Mouse (Mus musculus): ENCODE measurements around the gene Defb30. TPM values are rescaled to one million over a fixed set of nuclear protein-coding genes. Genes with fewer than 3 reads are reported as not detected.

Defb30 gene
- total and polyA plus RNA-seq, 3 experiments: not detected

DNA sequence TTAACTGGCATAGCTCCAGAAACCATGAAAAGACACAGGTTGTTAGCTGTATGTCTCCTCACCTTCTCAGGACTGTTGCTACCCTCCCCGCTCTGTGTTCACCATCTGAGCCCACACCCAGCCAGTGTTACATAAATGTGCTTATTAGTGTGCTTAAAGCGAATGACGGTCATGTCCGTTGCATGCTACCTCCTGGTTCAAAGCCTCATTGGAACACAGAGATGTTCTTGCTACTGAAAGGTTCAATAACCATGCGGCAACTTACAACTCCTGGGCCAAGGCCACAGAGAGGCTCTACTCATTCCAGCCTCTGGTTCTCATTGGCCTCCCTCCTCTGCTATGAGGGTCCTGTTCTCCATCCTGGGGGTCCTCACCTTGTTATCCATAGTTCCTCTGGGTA, 38.3 kb downstream of the Defb30 start, which contains the start of gene Defb43:
Gene Defb43 (plus strand): TSS at position 301 of the 400 bp plus-strand sequence.
- H3K4me1 ChIP-seq (ENCODE audit: insufficient read depth, low read depth, low read length): no peaks in the 10 kb centered on the region
- H3K9me3 ChIP-seq (replicated peaks): no peaks in the 10 kb centered on the region
- H3K36me3 ChIP-seq (replicated peaks): no peaks in the 10 kb centered on the region
- no peak within 1 kb of the TSS for H3K4me3 ChIP-seq (ENCODE audit: low read depth, low read length)
- TF ChIP-seq CTCF (IDR thresholded peaks at IDR 0.05; ENCODE audit: low read depth, low read length) (no peak), GATA1 (IDR thresholded peaks at IDR 0.05; ENCODE audit: borderline replicate concordance, low read length) (no peak), TAL1 (conservative IDR thresholded peaks at IDR 0.05; ENCODE audit: low read depth, low read length) (no peak)
- DNase-seq (ENCODE audit: low spot score) (no peak), ATAC-seq (ENCODE audit: extremely low read depth, insufficient number of reproducible peaks, low FRiP score, poor library complexity, severe bottlenecking) (no peak)
- H3K27me3 ChIP-seq (ENCODE audit: insufficient read depth, low read length): peaks cover 3% of the 10 kb centered on the region; the same call in 1 of the 2 replicates

DNA sequence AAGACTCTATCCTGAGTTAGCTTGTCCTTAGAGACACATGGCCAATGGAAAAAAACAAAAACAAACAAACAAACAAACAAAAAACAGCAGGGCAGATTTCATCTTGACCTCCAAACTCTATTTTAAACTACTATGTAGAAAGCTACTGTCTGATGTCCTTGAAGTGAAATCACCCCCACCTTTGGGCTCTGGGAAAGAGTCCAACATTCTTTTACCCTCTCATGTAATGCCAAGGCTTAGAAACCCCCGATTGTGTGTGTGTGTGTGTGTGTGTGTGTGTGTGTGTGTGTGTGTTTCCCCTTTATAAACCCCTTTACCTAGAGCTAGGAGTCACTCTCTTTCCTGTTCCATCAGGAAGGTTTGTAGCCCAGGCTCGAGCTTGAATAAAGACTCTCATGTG, 47.2 kb downstream of the Defb30 start:
- Histone ChIP-seq H3K36me3 (replicated peaks) (no peaks in the 10 kb centered on the region), H3K4me3 (ENCODE audit: low read depth, low read length) (no peak overlapping the region), H3K4me1 (ENCODE audit: insufficient read depth, low read depth, low read length) (no peaks in the 10 kb centered on the region), H3K27me3 (ENCODE audit: insufficient read depth, low read length) (peaks cover 3% of the 10 kb centered on the region; the same call in 1 of the 2 replicates), H3K9me3 (replicated peaks) (no peaks in the 10 kb centered on the region)
- DNase-seq (ENCODE audit: low spot score) (no peak), ATAC-seq (ENCODE audit: extremely low read depth, insufficient number of reproducible peaks, low FRiP score, poor library complexity, severe bottlenecking) (no peak)
- TF ChIP-seq GATA1 (IDR thresholded peaks at IDR 0.05; ENCODE audit: borderline replicate concordance, low read length) (no peak), TAL1 (conservative IDR thresholded peaks at IDR 0.05; ENCODE audit: low read depth, low read length) (no peak), POLR2AphosphoS5 (IDR thresholded peaks at IDR 0.05; ENCODE audit: insufficient replicate concordance, low read depth, low read length) (no peak)

DNA sequence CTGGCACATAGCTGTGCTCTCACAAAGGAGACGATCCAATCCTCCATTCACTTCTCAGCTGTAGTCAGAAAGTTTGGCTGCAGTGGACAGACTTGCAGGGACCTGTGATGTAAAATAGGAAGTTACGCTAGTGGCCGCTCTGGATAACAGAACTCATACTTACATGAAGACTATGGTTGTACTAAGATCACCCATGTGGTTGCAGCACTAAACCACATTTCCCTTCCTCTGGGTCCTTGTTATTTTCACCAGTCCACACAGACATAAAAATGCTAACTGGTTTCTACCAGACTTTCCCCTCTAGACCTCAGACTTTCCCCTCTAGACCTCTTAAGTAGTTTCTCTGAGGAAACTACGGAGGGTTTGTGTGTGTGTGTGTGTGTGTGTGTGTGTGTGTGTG, 50.8 kb downstream of the Defb30 start:
- Histone ChIP-seq H3K4me1 (ENCODE audit: insufficient read depth, low read depth, low read length) (no peaks in the 10 kb centered on the region), H3K27me3 (ENCODE audit: insufficient read depth, low read length) (0 out of 2 replicates have a peak, but pooled peaks cover 3% of the 10 kb centered on the region), H3K9me3 (replicated peaks) (no peaks in the 10 kb centered on the region), H3K36me3 (replicated peaks) (no peaks in the 10 kb centered on the region), H3K4me3 (ENCODE audit: low read depth, low read length) (no peak overlapping the region)
- DNase-seq (ENCODE audit: low spot score) (no peak), ATAC-seq (ENCODE audit: extremely low read depth, insufficient number of reproducible peaks, low FRiP score, poor library complexity, severe bottlenecking) (no peak)
- no peak for TF ChIP-seq GATA2 (IDR thresholded peaks at IDR 0.05; ENCODE audit: borderline replicate concordance, low read depth, low read length)
- TF ChIP-seq TAL1 (conservative IDR thresholded peaks at IDR 0.05; ENCODE audit: low read depth, low read length): no peak
- no peak for TF ChIP-seq GATA1 (IDR thresholded peaks at IDR 0.05; ENCODE audit: borderline replicate concordance, low read length)
- TF ChIP-seq CTCF (IDR thresholded peaks at IDR 0.05; ENCODE audit: low read depth, low read length): no peak
- no peak for TF ChIP-seq POLR2AphosphoS5 (IDR thresholded peaks at IDR 0.05; ENCODE audit: insufficient replicate concordance, low read depth, low read length)

DNA sequence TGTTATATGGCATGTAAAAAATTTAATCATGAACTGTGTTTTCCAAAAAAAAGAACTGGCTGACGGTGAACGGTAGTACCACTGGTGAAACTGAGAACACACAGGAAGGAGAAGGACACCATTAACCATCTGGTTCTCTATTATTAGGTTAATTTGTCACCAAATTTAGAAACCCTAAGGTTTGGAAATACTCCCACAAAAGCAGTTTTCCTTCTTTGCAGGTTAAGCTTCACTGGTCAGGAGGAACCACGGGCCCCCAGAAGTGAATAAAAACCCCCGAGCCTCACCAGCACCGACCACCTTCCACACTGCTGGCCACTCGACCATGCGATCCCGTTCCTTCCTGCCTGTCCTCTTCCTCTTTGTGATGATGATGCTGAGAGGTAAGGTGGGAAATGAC, 52.0 kb downstream of the Defb30 start, which contains the start of gene Defb47:
Gene Defb47 (plus strand): TSS at position 301 of the 400 bp plus-strand sequence.
- no peak for ATAC-seq (ENCODE audit: extremely low read depth, insufficient number of reproducible peaks, low FRiP score, poor library complexity, severe bottlenecking)
- no peak for DNase-seq (ENCODE audit: low spot score)

DNA sequence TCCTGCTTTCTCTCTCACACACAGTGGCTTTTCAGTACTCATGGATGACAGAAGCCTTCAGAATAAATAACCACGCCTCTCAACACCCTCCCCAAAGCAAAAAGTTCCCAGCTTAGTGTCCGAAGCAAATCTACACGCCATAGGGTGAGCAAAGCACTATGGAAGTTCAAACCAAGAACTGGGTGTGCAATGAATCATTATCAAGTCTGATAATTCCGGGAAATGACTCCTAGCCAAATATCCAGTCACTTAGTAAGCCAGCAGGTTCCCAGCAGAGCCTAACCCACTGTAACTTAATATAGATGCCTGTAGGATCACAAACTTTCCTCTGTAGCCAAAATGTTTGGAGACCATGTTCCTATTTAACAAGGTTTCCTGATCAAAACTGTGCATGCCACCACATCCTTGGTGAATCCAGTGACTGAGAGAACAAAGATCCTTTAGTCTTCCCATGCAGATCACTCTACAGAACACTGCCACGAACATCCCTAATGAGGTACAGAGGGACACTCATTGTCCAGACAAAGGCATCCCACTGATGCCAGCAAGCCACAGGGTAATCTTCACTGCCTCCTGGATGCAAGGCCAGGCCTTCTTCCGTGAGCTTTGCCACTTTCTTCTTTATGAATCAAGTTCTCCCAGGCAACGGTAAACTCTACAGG, 57.8 kb downstream of the Defb30 start:
- no peak for DNase-seq (ENCODE audit: low spot score)
- Histone ChIP-seq H3K36me3 (replicated peaks) (no peaks in the 10 kb centered on the region), H3K4me1 (ENCODE audit: insufficient read depth, low read depth, low read length) (no peaks in the 10 kb centered on the region), H3K4me3 (ENCODE audit: low read depth, low read length) (no peak overlapping the region), H3K9me3 (replicated peaks) (no peaks in the 10 kb centered on the region), H3K27me3 (ENCODE audit: insufficient read depth, low read length) (no peaks in the 10 kb centered on the region; the same call in 1 of the 2 replicates)
- TF ChIP-seq CTCF (IDR thresholded peaks at IDR 0.05; ENCODE audit: low read depth, low read length) (no peak), GATA2 (IDR thresholded peaks at IDR 0.05; ENCODE audit: borderline replicate concordance, low read depth, low read length) (no peak), POLR2AphosphoS5 (IDR thresholded peaks at IDR 0.05; ENCODE audit: insufficient replicate concordance, low read depth, low read length) (no peak), TAL1 (conservative IDR thresholded peaks at IDR 0.05; ENCODE audit: low read depth, low read length) (no peak), GATA1 (IDR thresholded peaks at IDR 0.05; ENCODE audit: borderline replicate concordance, low read length) (no peak)
- ATAC-seq (ENCODE audit: extremely low read depth, insufficient number of reproducible peaks, low FRiP score, poor library complexity, severe bottlenecking): no peak

More for the DNA sequence above, 52.0 kb downstream of the Defb30 start, which contains the start of gene Defb47:
- H3K4me3 ChIP-seq (ENCODE audit: low read depth, low read length): no peak within 1 kb of the TSS
- H3K27me3 ChIP-seq (ENCODE audit: insufficient read depth, low read length): 0 out of 2 replicates have a peak, but pooled peaks cover 3% of the 10 kb centered on the region
- TF ChIP-seq GATA1 (IDR thresholded peaks at IDR 0.05; ENCODE audit: borderline replicate concordance, low read length) (no peak), CTCF (IDR thresholded peaks at IDR 0.05; ENCODE audit: low read depth, low read length) (no peak), TAL1 (conservative IDR thresholded peaks at IDR 0.05; ENCODE audit: low read depth, low read length) (no peak), GATA2 (IDR thresholded peaks at IDR 0.05; ENCODE audit: borderline replicate concordance, low read depth, low read length) (no peak), POLR2AphosphoS5 (IDR thresholded peaks at IDR 0.05; ENCODE audit: insufficient replicate concordance, low read depth, low read length) (no peak)
- H3K4me1 ChIP-seq (ENCODE audit: insufficient read depth, low read depth, low read length): no peaks in the 10 kb centered on the region
- no peaks in the 10 kb centered on the region for H3K36me3 ChIP-seq (replicated peaks)
- no peaks in the 10 kb centered on the region for H3K9me3 ChIP-seq (replicated peaks)

DNA sequence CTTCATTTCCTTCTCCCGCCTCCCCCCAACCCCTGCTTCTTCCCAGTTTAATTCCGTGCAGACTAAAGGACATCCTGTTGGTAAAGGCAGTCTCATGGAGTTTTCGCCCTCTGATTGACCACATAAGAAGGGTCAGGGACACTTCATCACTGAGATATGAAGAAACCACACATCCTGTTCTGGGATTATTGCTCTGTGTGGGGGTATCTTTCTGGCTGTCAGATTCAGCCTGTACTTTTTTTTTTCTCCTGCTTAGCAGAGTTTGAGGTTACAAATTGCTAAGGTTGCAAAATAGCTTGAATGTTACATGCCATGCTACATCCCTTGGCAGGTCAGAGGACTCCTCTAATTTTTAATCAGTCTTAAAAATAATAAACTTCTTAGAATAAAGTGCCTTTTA, 58.5 kb downstream of the Defb30 start:
- no peak for ATAC-seq (ENCODE audit: extremely low read depth, insufficient number of reproducible peaks, low FRiP score, poor library complexity, severe bottlenecking)
- no peaks in the 10 kb centered on the region for H3K9me3 ChIP-seq (replicated peaks)
- no peak for DNase-seq (ENCODE audit: low spot score)
- H3K36me3 ChIP-seq (replicated peaks): no peaks in the 10 kb centered on the region
- no peaks in the 10 kb centered on the region for H3K4me1 ChIP-seq (ENCODE audit: insufficient read depth, low read depth, low read length)
- no peaks in the 10 kb centered on the region; the same call in 1 of the 2 replicates for H3K27me3 ChIP-seq (ENCODE audit: insufficient read depth, low read length)
- no peak for TF ChIP-seq TAL1 (conservative IDR thresholded peaks at IDR 0.05; ENCODE audit: low read depth, low read length)
- no peak for TF ChIP-seq GATA1 (IDR thresholded peaks at IDR 0.05; ENCODE audit: borderline replicate concordance, low read length)
- TF ChIP-seq GATA2 (IDR thresholded peaks at IDR 0.05; ENCODE audit: borderline replicate concordance, low read depth, low read length): no peak
- no peak for TF ChIP-seq POLR2AphosphoS5 (IDR thresholded peaks at IDR 0.05; ENCODE audit: insufficient replicate concordance, low read depth, low read length)
- no peak for TF ChIP-seq CTCF (IDR thresholded peaks at IDR 0.05; ENCODE audit: low read depth, low read length)
- H3K4me3 ChIP-seq (ENCODE audit: low read depth, low read length): no peak overlapping the region
